Mouse (Mus musculus) MEL (cell line): ENCODE data around the gene Amt. TPM values are rescaled to one million over a fixed set of nuclear protein-coding genes. Genes with fewer than 3 reads are reported as not detected.
A peak's percentile ranks its signal among the peaks of the same experiment; 100 is the strongest.

Experiments
- DNase-seq: peaks from one replicate; pipeline ENCODE4 v3.0.0; 2011; ENCODE audit warnings: low read depth, low spot score
- H3K27ac ChIP-seq: 2 replicates; pipeline ENCODE4 v1.5.1; 2012; ENCODE audit warnings: low read depth, mild to moderate bottlenecking, control low read depth, low read length, moderate library complexity; ENCODE audit not compliant: control insufficient read depth
- H3K27me3 ChIP-seq, 2 experiments: fragments of 150-350 bp in 1 of 2; sonication (generic) in 1 of 2; 2 replicates each; pipeline ENCODE4 v1.6.1; 2012; ENCODE audit warnings: low read length in 2 of 2, mild to moderate bottlenecking in 2 of 2, improper control_type of control experiment in 1 of 2, moderate library complexity in 1 of 2; ENCODE audit not compliant: insufficient read depth in 2 of 2, control insufficient read depth in 1 of 2
- H3K36me3 ChIP-seq, 2 experiments: 2 replicates each; pipeline ENCODE4 v1.6.1; 2012 to 2014; ENCODE audit warnings: low read length in 2 of 2, improper control_type of control experiment in 1 of 2, inconsistent platforms in 1 of 2, mild to moderate bottlenecking in 1 of 2; ENCODE audit not compliant: insufficient read depth in 2 of 2, control insufficient read depth in 1 of 2
- H3K4me1 ChIP-seq, 2 experiments: fragments of 150-350 bp in 1 of 2; sonication (generic) in 1 of 2; 2 replicates each; pipeline ENCODE4 v1.6.1; 2012; ENCODE audit warnings: low read length in 2 of 2, improper control_type of control experiment in 1 of 2, mild to moderate bottlenecking in 1 of 2; ENCODE audit not compliant: insufficient read depth in 2 of 2, control insufficient read depth in 1 of 2
- H3K4me3 ChIP-seq, 2 experiments: fragments of 150-350 bp in 1 of 2; sonication (generic) in 1 of 2; 2 replicates each; pipeline ENCODE4 v1.5.1; 2012; ENCODE audit warnings: low read depth in 2 of 2, low read length in 2 of 2, mild to moderate bottlenecking in 2 of 2, moderate library complexity in 2 of 2, control low read depth in 1 of 2, improper control_type of control experiment in 1 of 2; ENCODE audit not compliant: control insufficient read depth in 1 of 2, insufficient read depth in 1 of 2
- H3K79me2 ChIP-seq: 2 replicates; pipeline ENCODE4 v1.6.1; 2012; ENCODE audit warnings: mild to moderate bottlenecking, low read length, moderate library complexity; ENCODE audit not compliant: control insufficient read depth, poor library complexity, insufficient read depth
- H3K9ac ChIP-seq: 2 replicates; pipeline ENCODE4 v1.6.1; 2012; ENCODE audit warnings: low read depth, mild to moderate bottlenecking, control low read depth, low read length, moderate library complexity; ENCODE audit not compliant: control insufficient read depth, poor library complexity, severe bottlenecking
- H3K9me3 ChIP-seq: fragments of 150-350 bp; sonication (generic); replicated peaks from 2 replicates; pipeline ENCODE4 v1.6.1; 2012; ENCODE audit warnings: mild to moderate bottlenecking, low read length, improper control_type of control experiment, moderate library complexity; ENCODE audit not compliant: insufficient read depth
- CHD2 ChIP-seq: IDR thresholded peaks from 2 replicates; pipeline ENCODE4 v1.6.1; 2011; ENCODE audit warnings: low read length, improper control_type of control experiment
- E2F4 ChIP-seq: IDR thresholded peaks from 2 replicates; pipeline ENCODE4 v1.6.1; 2011; ENCODE audit warnings: low read depth, low read length, improper control_type of control experiment, borderline replicate concordance
- ELF1 ChIP-seq: IDR thresholded peaks from 2 replicates; pipeline ENCODE4 v1.6.1; 2014; ENCODE audit warnings: low read depth, mild to moderate bottlenecking, inconsistent platforms, low read length, improper control_type of control experiment, moderate library complexity
- EP300 ChIP-seq, 2 experiments: IDR thresholded peaks; 2 replicates each; pipeline ENCODE4 v1.6.1; 2011; ENCODE audit warnings: improper control_type of control experiment in 2 of 2, low read length in 2 of 2, low read depth in 1 of 2, mild to moderate bottlenecking in 1 of 2
- ETS1 ChIP-seq: IDR thresholded peaks from 2 replicates; pipeline ENCODE4 v1.6.1; 2012; ENCODE audit warnings: low read depth, mild to moderate bottlenecking, inconsistent platforms, low read length, improper control_type of control experiment, moderate library complexity
- GABPA ChIP-seq: IDR thresholded peaks from 2 replicates; pipeline ENCODE4 v1.6.1; 2012; ENCODE audit warnings: low read depth, mild to moderate bottlenecking, inconsistent platforms, low read length, improper control_type of control experiment, moderate library complexity
- GATA1 ChIP-seq: IDR thresholded peaks from 2 replicates; pipeline ENCODE4 v1.6.1; 2011; ENCODE audit warnings: low read depth, low read length, improper control_type of control experiment
- MAX ChIP-seq: IDR thresholded peaks from 2 replicates; pipeline ENCODE4 v1.6.1; 2011; ENCODE audit warnings: low read length, improper control_type of control experiment
- MEF2A ChIP-seq: IDR thresholded peaks from 2 replicates; pipeline ENCODE4 v1.6.1; 2014; ENCODE audit warnings: low read depth, mild to moderate bottlenecking, inconsistent platforms, low read length, improper control_type of control experiment; ENCODE audit not compliant: poor library complexity, insufficient replicate concordance, severe bottlenecking; ENCODE audit errors: extremely low read depth
- MXI1 ChIP-seq: IDR thresholded peaks from 2 replicates; pipeline ENCODE4 v1.6.1; 2011; ENCODE audit warnings: mild to moderate bottlenecking, low read depth, low read length, improper control_type of control experiment
- MYB ChIP-seq: IDR thresholded peaks from 2 replicates; pipeline ENCODE4 v1.6.1; 2011; ENCODE audit warnings: mild to moderate bottlenecking, low read depth, low read length, improper control_type of control experiment
- MYC ChIP-seq: IDR thresholded peaks from 2 replicates; pipeline ENCODE4 v1.6.1; 2011; ENCODE audit warnings: low read depth, mild to moderate bottlenecking, low read length, improper control_type of control experiment, moderate library complexity
- POLR2A ChIP-seq, 2 experiments: IDR thresholded peaks; 2 replicates each; pipeline ENCODE4 v1.6.1; 2011 to 2012; ENCODE audit warnings: low read length in 2 of 2, mild to moderate bottlenecking in 2 of 2, control low read depth in 1 of 2, improper control_type of control experiment in 1 of 2, low read depth in 1 of 2, moderate library complexity in 1 of 2; ENCODE audit not compliant: control insufficient read depth in 1 of 2, insufficient read depth in 1 of 2, poor library complexity in 1 of 2
- POLR2AphosphoS2 ChIP-seq: IDR thresholded peaks from 2 replicates; pipeline ENCODE4 v1.6.1; 2011; ENCODE audit warnings: low read length, improper control_type of control experiment
- POLR2AphosphoS5 ChIP-seq: IDR thresholded peaks from 2 replicates; pipeline ENCODE4 v1.6.1; 2012; ENCODE audit warnings: low read depth, borderline replicate concordance, mild to moderate bottlenecking, inconsistent platforms, low read length, moderate library complexity, mixed read lengths
- RAD21 ChIP-seq: IDR thresholded peaks from 2 replicates; pipeline ENCODE4 v1.6.1; 2011; ENCODE audit warnings: mild to moderate bottlenecking, low read depth, low read length, improper control_type of control experiment
- TCF12 ChIP-seq: IDR thresholded peaks from 2 replicates; pipeline ENCODE4 v1.6.1; 2014; ENCODE audit warnings: low read depth, mild to moderate bottlenecking, inconsistent platforms, low read length, improper control_type of control experiment, moderate library complexity
- UBTF ChIP-seq: IDR thresholded peaks from 2 replicates; pipeline ENCODE4 v1.6.1; 2012; ENCODE audit warnings: low read depth, mild to moderate bottlenecking, inconsistent platforms, low read length, improper control_type of control experiment, moderate library complexity, borderline replicate concordance; ENCODE audit not compliant: insufficient read depth
- ZKSCAN1 ChIP-seq: IDR thresholded peaks from 2 replicates; pipeline ENCODE4 v1.6.1; 2012; ENCODE audit warnings: low read depth, mild to moderate bottlenecking, inconsistent platforms, low read length, improper control_type of control experiment, moderate library complexity
- polyA plus RNA-seq, 2 experiments: library from polyadenylated mRNA; stranded (reverse) in 1 of 2; unstranded in 1 of 2; fragments of >175 nt in 1 of 2; fragments of >200 nt in 1 of 2; gene quantifications; 2 replicates each; pipeline versions ENCODE4 v1.2.1 to v1.2.4; 2012; ENCODE audit warnings: low replicate concordance in 2 of 2, low read depth in 1 of 2; ENCODE audit not compliant: insufficient read length in 2 of 2, insufficient read depth in 1 of 2, missing spikeins in 1 of 2
- total RNA-seq: library from RNA; depleted of rRNA; stranded (reverse); fragments of 300-350 nt; gene quantifications from 2 replicates; pipeline ENCODE4 v1.2.3, GENCODE M21; 2012

Gene Amt
- total and polyA plus RNA-seq, 3 experiments: 0.15 to 0.58 TPM; not detected in 1

DNA sequence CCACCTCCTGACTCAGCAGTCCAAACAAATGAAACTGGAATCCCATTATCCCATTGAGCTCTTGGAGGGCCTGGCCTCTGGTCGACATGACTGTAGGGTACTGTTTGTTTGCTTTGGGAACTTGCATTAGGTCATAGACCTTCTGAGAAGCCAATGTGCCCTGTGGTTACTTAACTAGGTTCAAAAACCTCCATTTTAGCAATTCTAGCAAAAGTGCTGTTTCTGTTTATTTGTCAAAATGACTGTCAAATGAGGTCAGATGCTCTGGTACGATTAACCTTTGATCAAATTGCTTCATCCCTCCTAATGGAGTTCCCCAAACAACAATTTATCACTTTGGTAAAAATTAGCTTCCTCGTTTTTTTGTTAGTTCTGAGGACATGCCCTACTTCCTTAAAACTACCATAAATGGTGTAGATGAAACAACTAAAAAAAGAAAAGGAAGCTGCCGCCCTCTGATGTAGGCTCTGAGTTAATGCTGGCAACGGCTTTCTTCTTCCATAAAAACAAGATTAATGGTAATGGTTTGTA, 45.7 kb downstream of the Amt start (continued):
- TF ChIP-seq MEF2A (peak; percentile 79), MYC (peak; percentile 75), RAD21 (peak; percentile 44), ZKSCAN1 (peak; percentile 15; the same call in 1 of the 2 replicates), ELF1 (peak; percentile 77), MYB (peak; percentile 48), ETS1 (peak; percentile 92), EP300 (IDR thresholded peaks at IDR 0.05; ENCODE audit: low read depth in 1 of 2, low read length in 2 of 2) (peak; percentile 80 to 84), TCF12 (no peak; the same call in none of the 2 replicates), POLR2A (IDR thresholded peaks at IDR 0.05; ENCODE audit: control insufficient read depth in 1 of 2, insufficient read depth in 1 of 2, low read depth in 1 of 2, low read length in 2 of 2, poor library complexity in 1 of 2) (no peak; a peak in 1 of 4 replicates), MXI1 (peak; percentile 53; the same call in 1 of the 2 replicates)

- no peaks in the 10 kb centered on the region for H3K9me3 ChIP-seq
- peaks cover 0 to 42% of the 10 kb centered on the region in 2 experiments; a peak in 2 of 4 replicates for H3K36me3 ChIP-seq
- no peak for TF ChIP-seq MAX
- no peak for TF ChIP-seq ELF1
- no peak for TF ChIP-seq GABPA
- TF ChIP-seq CHD2: no peak
- TF ChIP-seq E2F4: no peak
- TF ChIP-seq POLR2AphosphoS5: no peak
- TF ChIP-seq UBTF: no peak
- peak; percentile 33; the same call in 1 of the 2 replicates for TF ChIP-seq POLR2AphosphoS2
- TF ChIP-seq TCF12: 0 out of 2 replicates have a peak, but pooled peaks have one; percentile 13
- peak; percentile 9; the same call in 1 of the 2 replicates for TF ChIP-seq MXI1
- no peak for TF ChIP-seq GATA1
- no peak for TF ChIP-seq POLR2A (IDR thresholded peaks at IDR 0.05; ENCODE audit: control insufficient read depth in 1 of 2, insufficient read depth in 1 of 2, low read depth in 1 of 2, low read length in 2 of 2, poor library complexity in 1 of 2)
- H3K27me3 ChIP-seq: no peaks in the 10 kb centered on the region
- peak; percentile 61 for DNase-seq
- H3K9ac ChIP-seq: peak overlapping the region; percentile 53
- H3K4me1 ChIP-seq: peaks cover 24 to 49% of the 10 kb centered on the region in 2 experiments
- peak overlapping the region; percentile 15 to 30 for H3K4me3 ChIP-seq
- H3K79me2 ChIP-seq: peaks cover 28% of the 10 kb centered on the region
- H3K27ac ChIP-seq: peak overlapping the region; percentile 98
These were observed 46.7 kb downstream of the Amt start for GRCm38 (mm10) chr9:108343331-108343730.
